Mouse (Mus musculus) 3T3-L1 (cell line): ENCODE data around the gene Vmn1r104.
"Not testable (repeated sequence)": the region's sequence is repeated elsewhere in the genome, so short reads cannot be mapped to it uniquely, and the experiment has no call there.

Source experiments
- DNase-seq: peaks from one replicate; pipeline ENCODE4 v3.0.0-alpha.2; 2015; ENCODE audit warnings: low read depth, low spot score

The Vmn1r104 gene

GRCm38 (mm10) chr7:20533537-20533936, at the start of gene Vmn1r104:
TSS of gene Vmn1r104 (plus strand) at chr7:20533837.
- not testable (repeated sequence) for DNase-seq

- DNase-seq, result not testable (repeated sequence)
Observed at GRCm38 (mm10) chr7:20510434-20510833, 23.2 kb upstream of the Vmn1r104 start, which contains the start of gene Vmn1r103. TSS of gene Vmn1r103 (minus strand) at chr7:20510534.

GRCm38 (mm10) chr7:20545657-20546056, 12.0 kb downstream of the Vmn1r104 start, which contains the start of gene Gm5726:
TSS of gene Gm5726 (minus strand) at chr7:20545757.
- DNase-seq, result not testable (repeated sequence)

GRCm38 (mm10) chr7:20576141-20576540, 42.5 kb downstream of the Vmn1r104 start, which contains the start of gene Gm4141:
TSS of gene Gm4141 (minus strand) at chr7:20576241.
- not testable (repeated sequence) for DNase-seq
